Mouse (Mus musculus): ENCODE results near the gene Adarb2.

DNA sequence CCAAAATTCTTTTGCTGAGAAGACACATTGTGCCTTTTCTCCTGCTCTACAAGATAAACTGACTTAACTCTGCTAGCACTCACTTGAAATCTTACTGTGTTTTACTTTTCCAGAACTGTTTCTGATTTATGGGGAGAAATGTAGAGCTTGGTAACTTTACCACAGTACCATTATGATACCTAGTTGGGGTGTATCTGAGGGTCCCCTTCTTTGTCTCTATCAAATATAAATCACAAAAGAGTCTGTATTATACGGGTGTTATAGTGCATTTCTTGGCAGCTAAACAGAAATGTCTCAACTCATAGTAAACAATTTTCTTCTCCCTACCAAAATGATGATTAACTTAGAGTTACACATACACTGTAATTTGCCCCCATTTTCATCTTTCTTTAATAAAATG, 162.9 kb downstream of the Adarb2 start:
- TF ChIP-seq EP300 (IDR thresholded peaks at IDR 0.05; ENCODE audit: insufficient read depth, low read depth, low read length) (no peak), CTCF (IDR thresholded peaks at IDR 0.05) (no peak), POLR2A (IDR thresholded peaks at IDR 0.05; ENCODE audit: insufficient read depth, low read depth, low read length) (no peak)

Measured in heart, adult 2 months (tissue).